Mouse (Mus musculus): Measurements from ENCODE around the gene Vstm5. TPM values are rescaled to one million over a fixed set of nuclear protein-coding genes. Genes with fewer than 3 reads are reported as not detected.
"Not testable (repeated sequence)": the region's sequence is repeated elsewhere in the genome, so short reads cannot be mapped to it uniquely, and the experiment has no call there.

Gene Vstm5
- polyA plus RNA-seq, 1 experiment from 2014 or later, result 9.9 TPM

DNA sequence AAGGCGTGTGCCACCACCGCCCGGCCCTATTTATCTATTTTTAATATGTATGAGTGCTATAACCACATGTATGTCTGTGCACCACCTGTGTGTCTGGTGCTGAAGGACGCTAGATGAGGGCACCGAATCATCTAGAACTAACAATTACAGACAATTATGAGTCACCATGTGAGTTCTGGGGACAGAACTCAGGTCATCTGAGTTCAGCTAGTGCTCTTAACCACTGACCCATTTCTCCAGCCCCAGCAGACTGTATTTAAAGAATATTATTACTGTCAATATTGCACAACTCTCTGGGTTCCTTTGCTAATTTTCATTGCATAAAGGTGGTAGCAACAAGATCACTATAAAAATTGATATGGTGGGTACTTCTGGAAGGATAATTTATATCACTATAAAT is 61.2 kb downstream of the Vstm5 start:
- ATAC-seq, result no peak
- Histone ChIP-seq H3K27ac (no peak overlapping the region), H3K4me2 (replicated peaks) (no peak overlapping the region), H3K36me3 (no peaks in the 10 kb centered on the region; the same call in 1 of the 2 replicates), H3K9me3 (no peaks in the 10 kb centered on the region), H3K4me3 (replicated peaks) (no peak overlapping the region), H3K9ac (replicated peaks) (no peak overlapping the region), H3K27me3 (no peaks in the 10 kb centered on the region), H3K4me1 (replicated peaks) (no peaks in the 10 kb centered on the region; the same call in 1 of the 2 replicates)
- 84% methylated on average over 5 of the region's 5 CpGs for WGBS

DNA sequence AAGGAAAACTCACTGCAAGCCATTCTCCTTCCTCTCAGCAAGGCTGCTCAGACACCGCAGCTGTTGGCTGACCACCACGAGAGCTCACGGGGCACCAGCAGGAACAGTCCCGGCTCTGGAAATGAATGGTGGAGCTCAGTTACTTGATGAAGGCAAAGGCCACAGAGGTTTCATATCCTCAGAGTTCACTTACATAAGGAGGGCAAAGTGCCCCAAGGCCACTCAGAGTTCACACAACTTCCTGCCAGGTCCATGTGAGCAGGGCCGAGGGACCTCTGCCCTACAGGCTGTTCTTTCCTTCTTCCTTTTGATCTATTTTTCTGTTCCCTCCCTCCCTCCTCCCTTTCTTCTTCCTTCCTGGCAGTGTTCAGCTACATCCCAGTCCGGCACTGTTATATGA is 62.6 kb downstream of the Vstm5 start:
- Histone ChIP-seq H3K9me3 (no peaks in the 10 kb centered on the region), H3K9ac (replicated peaks) (no peak overlapping the region), H3K27me3 (no peaks in the 10 kb centered on the region), H3K4me2 (replicated peaks) (no peak overlapping the region), H3K36me3 (no peaks in the 10 kb centered on the region; the same call in 1 of the 2 replicates), H3K27ac (no peak overlapping the region), H3K4me1 (replicated peaks) (peaks cover 2% of the 10 kb centered on the region; the same call in 1 of the 2 replicates), H3K4me3 (replicated peaks) (no peak overlapping the region)
- 75% methylated on average over 6 of the region's 6 CpGs for WGBS
- no peak for ATAC-seq

DNA sequence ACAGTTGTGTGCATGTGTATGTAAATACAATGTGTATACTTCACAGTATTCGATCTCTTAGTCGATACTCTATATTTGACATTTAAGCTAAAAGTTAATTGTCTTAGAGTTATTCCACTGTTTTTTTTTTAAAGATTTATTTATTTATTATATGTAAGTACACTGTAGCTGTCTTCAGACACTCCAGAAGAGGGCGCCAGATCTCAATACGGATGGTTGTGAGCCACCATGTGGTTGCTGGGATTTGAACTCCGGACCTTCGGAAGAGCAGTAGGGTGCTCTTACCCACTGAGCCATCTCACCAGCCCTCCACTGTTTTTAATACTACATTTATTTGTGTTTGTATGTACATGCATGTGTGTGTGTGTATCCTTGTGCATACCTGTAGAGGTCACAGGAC is 63.2 kb downstream of the Vstm5 start:
- H3K9me3 ChIP-seq; H3K4me2 ChIP-seq (replicated peaks); H3K36me3 ChIP-seq; ATAC-seq; H3K27me3 ChIP-seq; H3K4me1 ChIP-seq (replicated peaks); H3K9ac ChIP-seq (replicated peaks); H3K4me3 ChIP-seq (replicated peaks); H3K27ac ChIP-seq: not testable (repeated sequence)
- WGBS, result 78% methylated on average over 6 of the region's 6 CpGs

DNA sequence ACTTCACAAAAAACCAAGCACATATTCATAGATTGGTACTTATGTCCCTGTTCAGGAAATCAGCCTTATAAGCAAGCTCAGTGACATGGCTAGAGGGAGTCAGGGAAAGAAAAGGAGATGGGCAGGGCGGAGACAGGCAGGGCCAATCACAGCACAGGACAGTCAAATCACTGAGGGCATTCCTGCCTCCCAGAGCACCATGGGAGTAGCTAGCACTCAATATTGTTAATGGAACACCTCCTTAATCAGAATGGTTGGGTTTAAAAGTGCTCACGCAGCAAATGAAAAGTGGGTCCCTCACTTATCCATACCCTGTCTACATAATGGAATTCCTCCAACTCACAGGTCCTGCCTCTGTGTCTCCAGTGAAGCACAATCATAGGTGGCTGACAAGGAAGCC is 64.0 kb downstream of the Vstm5 start:
- Histone ChIP-seq H3K9me3 (no peaks in the 10 kb centered on the region), H3K9ac (replicated peaks) (no peak overlapping the region), H3K4me2 (replicated peaks) (no peak overlapping the region), H3K4me1 (replicated peaks) (peaks cover 15% of the 10 kb centered on the region), H3K27ac (no peak overlapping the region), H3K36me3 (no peaks in the 10 kb centered on the region), H3K4me3 (replicated peaks) (no peak overlapping the region), H3K27me3 (no peaks in the 10 kb centered on the region)
- ATAC-seq, result no peak
- 80% methylated on average over 2 of the region's 2 CpGs for WGBS

DNA sequence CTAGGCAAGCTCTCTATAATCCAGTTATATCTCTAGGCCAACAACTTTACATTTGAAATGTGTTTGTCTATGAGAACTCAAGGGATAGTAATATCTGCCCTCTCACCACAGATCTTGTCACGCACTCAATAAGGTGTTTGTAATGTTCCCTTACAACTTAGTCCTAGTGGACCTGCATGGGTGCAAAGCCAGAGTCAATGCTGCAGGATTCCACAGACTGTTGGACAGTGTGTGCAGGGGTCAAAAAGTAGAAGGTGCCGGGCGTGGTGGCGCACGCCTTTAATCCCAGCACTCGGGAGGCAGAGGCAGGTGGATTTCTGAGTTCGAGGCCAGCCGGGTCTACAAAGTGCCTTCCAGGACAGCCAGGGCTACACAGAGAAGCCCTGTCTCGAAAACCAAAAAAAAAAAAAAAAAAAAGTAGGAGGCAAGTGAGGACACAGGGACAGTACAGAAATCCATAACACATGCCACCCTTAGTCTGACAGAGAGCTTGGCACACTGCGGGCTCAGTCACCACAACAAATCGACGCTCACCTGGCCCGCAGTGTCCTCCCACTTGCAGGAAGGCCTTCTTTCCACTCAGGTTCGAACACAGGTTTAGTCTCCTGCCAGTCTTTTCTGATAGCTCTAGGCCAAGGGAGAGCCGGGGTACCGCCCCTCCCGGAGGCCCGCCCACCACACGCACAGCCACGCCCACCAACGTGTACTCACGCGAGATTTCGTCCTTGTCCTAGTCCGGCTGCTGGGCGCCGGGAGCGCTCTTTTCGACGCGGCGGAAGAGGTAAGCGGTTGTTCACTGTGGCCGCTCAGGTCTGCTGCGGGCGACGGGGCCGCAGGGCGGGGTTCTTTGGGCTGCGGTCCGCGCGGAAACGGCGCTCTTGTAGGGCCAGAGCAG is 66.9 kb downstream of the Vstm5 start, which contains the start of gene Taf1d:
Gene Taf1d (plus strand): TSS at position 712 of the 895 bp plus-strand sequence.
- Histone ChIP-seq H3K9me3 (no peaks in the 10 kb centered on the region), H3K27me3 (no peaks in the 10 kb centered on the region), H3K4me3 (replicated peaks) (peak within 1 kb of the TSS; percentile 77), H3K4me2 (replicated peaks) (peak within 1 kb of the TSS; percentile 91), H3K36me3 (peaks cover 24% of the 10 kb centered on the region), H3K4me1 (replicated peaks) (peaks cover 37% of the 10 kb centered on the region), H3K27ac (peak within 1 kb of the TSS; percentile 89), H3K9ac (replicated peaks) (peak within 1 kb of the TSS; percentile 92)
- ATAC-seq, result peak; percentile 99
- 12% methylated on average over 45 of the region's 45 CpGs for WGBS

DNA sequence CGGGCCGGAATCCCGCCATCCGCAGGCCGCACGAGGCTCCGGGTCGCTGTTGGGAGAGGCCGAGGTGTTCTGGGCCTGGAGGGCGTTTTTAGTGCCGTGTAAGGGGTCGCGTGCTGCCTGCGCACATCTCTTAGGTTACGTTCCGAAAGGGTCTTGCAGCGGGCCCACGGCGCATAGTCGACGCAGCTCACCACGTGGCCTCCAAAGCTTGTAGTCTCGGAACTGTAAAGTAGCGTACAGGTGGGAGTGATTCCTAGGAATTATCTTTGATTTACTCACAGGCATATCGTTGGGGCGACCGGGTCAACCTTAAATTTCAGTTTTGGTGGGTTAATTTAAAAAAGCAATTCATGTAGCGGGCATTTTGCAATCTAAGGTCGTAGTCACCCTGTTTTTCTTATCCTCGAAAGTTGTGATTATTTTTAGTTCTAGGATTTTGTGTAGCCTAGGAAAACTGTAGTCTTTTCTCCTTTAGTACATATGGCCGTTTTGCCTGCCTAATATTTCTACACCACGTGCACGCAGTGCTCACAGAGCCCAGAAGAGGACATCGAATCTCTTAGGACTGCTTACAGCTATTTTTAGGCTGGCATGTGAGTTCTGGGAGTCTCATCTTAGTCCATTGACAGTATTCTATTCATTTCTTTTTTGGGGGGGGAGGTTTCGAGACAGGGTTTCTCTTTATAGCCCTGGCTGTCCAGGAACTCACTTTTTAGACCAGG is 67.7 kb downstream of the Vstm5 start, which contains the start of gene 4931406C07Rik:
Gene 4931406C07Rik (minus strand): TSS at position 51 of the 722 bp plus-strand sequence.
- H3K9me3 ChIP-seq, result no peaks in the 10 kb centered on the region
- peaks cover 37% of the 10 kb centered on the region for H3K4me1 ChIP-seq (replicated peaks)
- H3K4me2 ChIP-seq (replicated peaks), result peak within 1 kb of the TSS; percentile 91
- H3K27me3 ChIP-seq, result no peaks in the 10 kb centered on the region
- H3K4me3 ChIP-seq (replicated peaks), result peak within 1 kb of the TSS; percentile 77
- WGBS, result under 1% methylated on average over 35 of the region's 35 CpGs
- H3K36me3 ChIP-seq, result peaks cover 26% of the 10 kb centered on the region
- peak within 1 kb of the TSS; percentile 89 for H3K27ac ChIP-seq
- peak within 1 kb of the TSS; percentile 92 for H3K9ac ChIP-seq (replicated peaks)
- peak; percentile 91 for ATAC-seq

DNA sequence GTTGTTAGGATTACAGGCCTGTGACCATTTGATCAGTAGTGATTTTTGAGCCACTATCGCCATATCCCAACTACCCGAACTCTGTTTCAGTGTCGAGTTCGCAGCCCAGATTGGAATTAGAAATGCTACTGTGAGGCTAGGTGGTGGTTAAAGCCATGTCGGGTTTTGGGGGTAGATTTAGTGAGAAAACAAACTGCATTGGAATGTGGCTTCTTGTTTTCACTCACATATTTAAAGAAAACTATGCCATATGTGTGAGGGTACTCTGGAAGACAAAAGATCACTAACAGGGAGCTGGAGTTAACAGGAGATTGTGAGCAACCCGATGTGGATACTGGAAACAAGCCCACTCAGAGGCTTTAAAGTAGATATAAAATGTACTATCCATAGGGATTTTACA is 68.4 kb downstream of the Vstm5 start:
- WGBS, result 10% methylated on average over 6 of the region's 6 CpGs
- no peak for ATAC-seq
- Histone ChIP-seq H3K4me1 (replicated peaks) (peaks cover 37% of the 10 kb centered on the region), H3K9ac (replicated peaks) (peak overlapping the region; percentile 92), H3K9me3 (no peaks in the 10 kb centered on the region), H3K4me2 (replicated peaks) (peak overlapping the region; percentile 91), H3K36me3 (peaks cover 32% of the 10 kb centered on the region), H3K27me3 (no peaks in the 10 kb centered on the region), H3K4me3 (replicated peaks) (peak overlapping the region; percentile 77), H3K27ac (no peak overlapping the region)

DNA sequence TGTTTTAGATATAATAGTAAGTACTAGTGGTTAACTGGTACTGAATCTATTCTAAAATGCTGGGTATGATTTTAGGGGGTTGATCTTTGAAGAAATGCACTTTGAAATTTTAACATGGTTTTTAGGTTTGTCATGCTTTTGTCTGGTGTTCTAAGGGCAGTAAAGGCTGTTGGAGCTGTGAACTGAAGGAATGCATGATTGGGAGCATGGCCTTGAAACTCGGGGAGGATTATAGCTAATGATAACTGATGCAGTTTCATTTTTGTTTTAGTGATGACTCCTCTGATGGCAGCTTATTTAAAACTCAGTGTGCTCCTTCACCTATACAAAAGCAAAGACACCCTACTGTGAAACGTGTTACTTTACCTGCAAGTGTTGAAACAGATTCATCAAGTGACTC is 69.4 kb downstream of the Vstm5 start:
- Histone ChIP-seq H3K4me1 (replicated peaks) (peaks cover 37% of the 10 kb centered on the region), H3K9ac (replicated peaks) (no peak overlapping the region), H3K27ac (no peak overlapping the region), H3K4me3 (replicated peaks) (no peak overlapping the region), H3K36me3 (peaks cover 39% of the 10 kb centered on the region), H3K9me3 (no peaks in the 10 kb centered on the region), H3K27me3 (no peaks in the 10 kb centered on the region), H3K4me2 (replicated peaks) (no peak overlapping the region)
- ATAC-seq, result no peak
- WGBS, result 57% methylated on average over 2 of the region's 2 CpGs

Other genes with a start within 250 kb of the Vstm5 start
- gene Panx1, start 193.6 kb upstream of the Vstm5 start, polyA plus RNA-seq (2015; fragmentation: Nextera tagmentation; extraction: Ambion mirVana), result 144 and 155 TPM in 2 replicates
- not detected in 2 replicates for gene Hephl1, start 126.9 kb upstream of the Vstm5 start, polyA plus RNA-seq (2015; fragmentation: Nextera tagmentation; extraction: Ambion mirVana)
- 34.8 and 38.5 TPM in 2 replicates for gene Med17, start 40.9 kb downstream of the Vstm5 start, polyA plus RNA-seq (2015; fragmentation: Nextera tagmentation; extraction: Ambion mirVana)
- 55.7 and 57.7 TPM in 2 replicates for gene Taf1d, start 67.2 kb downstream of the Vstm5 start, polyA plus RNA-seq (2015; fragmentation: Nextera tagmentation; extraction: Ambion mirVana)
- gene 4931406C07Rik, start 67.4 kb downstream of the Vstm5 start, polyA plus RNA-seq (2015; fragmentation: Nextera tagmentation; extraction: Ambion mirVana), result 12.7 and 13.4 TPM in 2 replicates
- 17.3 and 18.5 TPM in 2 replicates for gene Cep295, start 118.7 kb downstream of the Vstm5 start, polyA plus RNA-seq (2015; fragmentation: Nextera tagmentation; extraction: Ambion mirVana)

All from midbrain, embryonic 13.5 days (tissue).